Mouse (Mus musculus) lung, adult 2 months (tissue): ENCODE measurements around the gene Tmcc2. TPM values are rescaled to one million over a fixed set of nuclear protein-coding genes. Genes with fewer than 3 reads are reported as not detected.
"Not testable (repeated sequence)": the region's sequence is repeated elsewhere in the genome, so short reads cannot be mapped to it uniquely, and the experiment has no call there.

Source experiments
- DNase-seq: peaks from one replicate; pipeline ENCODE4 v3.0.0; 2022
- H3K4me1 ChIP-seq: fragments of 200-500 bp; 2 replicates; pipeline ENCODE4 v1.6.1; 2011; ENCODE audit warnings: low read length; ENCODE audit not compliant: control insufficient read depth, insufficient read depth
- H3K4me3 ChIP-seq: fragments of 200-500 bp; replicated peaks from 2 replicates; pipeline ENCODE3; 2011; ENCODE audit warnings: low read depth, mild to moderate bottlenecking, control low read depth, low read length; ENCODE audit errors: extremely low read depth
- CTCF ChIP-seq: fragments of 200-500 bp; IDR thresholded peaks from 2 replicates; pipeline ENCODE4 v1.5.1; 2011; ENCODE audit warnings: mild to moderate bottlenecking, low read length, control low read depth; ENCODE audit not compliant: insufficient read depth
- POLR2A ChIP-seq: fragments of 200-500 bp; IDR thresholded peaks from 2 replicates; pipeline ENCODE4 v1.6.1; 2011; ENCODE audit warnings: low read depth, mild to moderate bottlenecking, control low read depth, low read length, borderline replicate concordance; ENCODE audit errors: extremely low read depth
- WGBS: fragments of 180-500 bp; shearing (Covaris S2); methylation state at CpG from one replicate; pipeline ENCODE4 v1.1.7; 2018; 5-methylcytosine and 5-hydroxymethylcytosine counted together
- polyA plus RNA-seq: library from polyadenylated mRNA; depleted of rRNA; stranded (reverse); fragments of >200 nt; gene quantifications from 2 replicates; pipeline ENCODE4 v1.2.3, GENCODE M21; 2012

The Tmcc2 gene
- polyA plus RNA-seq, 1 experiment = 135 TPM

GRCm38 (mm10) chr1:132356841-132357240, 34.2 kb downstream of the Tmcc2 start:
- TF ChIP-seq CTCF (no peak), POLR2A (no peak)
- 61% methylated on average over 1 of the region's 1 CpGs for WGBS
- no peak for DNase-seq
- 0 out of 2 replicates have a peak, but pooled peaks cover 2% of the 10 kb centered on the region for H3K4me1 ChIP-seq
- H3K4me3 ChIP-seq = no peak overlapping the region

GRCm38 (mm10) chr1:132355841-132356242, 35.2 kb downstream of the Tmcc2 start:
- 0 out of 2 replicates have a peak, but pooled peaks cover 2% of the 10 kb centered on the region for H3K4me1 ChIP-seq
- TF ChIP-seq CTCF (peak; percentile 99), POLR2A (no peak)
- 2% methylated on average over 3 of the region's 3 CpGs for WGBS

GRCm38 (mm10) chr1:132355162-132355601, 35.9 kb downstream of the Tmcc2 start:
- 0 out of 2 replicates have a peak, but pooled peaks cover 2% of the 10 kb centered on the region for H3K4me1 ChIP-seq
- DNase-seq = no peak
- TF ChIP-seq CTCF = no peak
- no peak for TF ChIP-seq POLR2A
- WGBS = 45% methylated on average over 6 of the region's 6 CpGs
- no peak overlapping the region for H3K4me3 ChIP-seq

More at GRCm38 (mm10) chr1:132355841-132356242, 35.2 kb downstream of the Tmcc2 start:
- DNase-seq = peak; percentile 79
- no peak overlapping the region for H3K4me3 ChIP-seq

- TF ChIP-seq POLR2A (no peak), CTCF (no peak)
- H3K4me3 ChIP-seq = no peak overlapping the region
- H3K4me1 ChIP-seq = 0 out of 2 replicates have a peak, but pooled peaks cover 2% of the 10 kb centered on the region
- no peak for DNase-seq
- 79% methylated on average over 9 of the region's 9 CpGs for WGBS
These were observed 36.8 kb downstream of the Tmcc2 start for GRCm38 (mm10) chr1:132354234-132354633.

GRCm38 (mm10) chr1:132353389-132353788, 37.7 kb downstream of the Tmcc2 start:
- no peak for TF ChIP-seq CTCF
- no peak for TF ChIP-seq POLR2A
- Histone ChIP-seq H3K4me1 (0 out of 2 replicates have a peak, but pooled peaks cover 2% of the 10 kb centered on the region), H3K4me3 (no peak overlapping the region)
- 35% methylated on average over 5 of the region's 5 CpGs for WGBS
- no peak for DNase-seq

DNA sequence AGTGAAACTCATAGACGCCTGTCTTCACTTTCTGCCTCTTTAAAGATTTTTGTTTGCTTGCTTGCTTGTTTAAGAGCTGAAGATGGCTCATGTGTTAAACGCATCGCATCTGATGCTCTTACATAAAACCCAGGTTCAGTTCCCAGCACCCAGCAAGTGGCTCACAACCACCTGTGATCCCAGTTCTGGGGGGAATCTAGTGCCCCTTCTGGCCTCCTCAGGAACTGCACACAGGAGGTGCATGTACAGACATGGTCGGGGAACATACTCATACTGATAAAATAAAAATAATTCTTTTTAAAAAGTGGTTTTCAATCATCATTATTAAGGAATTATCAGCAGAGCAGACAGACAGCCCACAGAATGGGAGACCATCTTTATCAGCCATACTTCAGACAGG, 40.0 kb downstream of the Tmcc2 start:
- TF ChIP-seq POLR2A = no peak
- H3K4me1 ChIP-seq = peaks cover 7% of the 10 kb centered on the region
- H3K4me3 ChIP-seq = no peak overlapping the region
- WGBS = 96% methylated on average over 4 of the region's 4 CpGs
- no peak for DNase-seq

DNA sequence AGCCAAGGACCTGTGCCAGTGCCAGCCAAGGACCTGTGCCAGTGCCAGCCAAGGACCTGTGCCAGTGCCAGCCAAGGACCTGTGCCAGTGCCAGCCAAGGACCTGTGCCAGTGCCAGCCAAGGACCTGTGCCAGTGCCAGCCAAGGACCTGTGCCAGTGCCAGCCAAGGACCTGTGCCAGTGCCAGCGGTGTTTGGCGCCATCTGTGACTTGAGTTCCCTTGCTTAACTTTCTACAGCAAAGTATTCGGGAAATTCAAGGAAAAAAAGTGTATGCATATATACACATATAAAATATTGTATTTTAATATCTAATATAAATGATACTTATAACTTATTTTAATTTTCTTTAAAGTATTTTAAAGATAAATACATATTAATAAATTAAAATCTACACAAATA, 41.5 kb downstream of the Tmcc2 start:
- H3K4me1 ChIP-seq = peaks cover 12% of the 10 kb centered on the region
- H3K4me3 ChIP-seq, DNase-seq: not testable (repeated sequence)
- 97% methylated on average over 3 of the region's 3 CpGs for WGBS

GRCm38 (mm10) chr1:132349049-132349448, 42.0 kb downstream of the Tmcc2 start:
- peaks cover 12% of the 10 kb centered on the region for H3K4me1 ChIP-seq
- DNase-seq, H3K4me3 ChIP-seq: not testable (repeated sequence)

- no peak overlapping the region for H3K4me3 ChIP-seq
- 82% methylated on average over 5 of the region's 5 CpGs for WGBS
- TF ChIP-seq POLR2A (no peak), CTCF (no peak)
- DNase-seq = no peak
- peaks cover 12% of the 10 kb centered on the region for H3K4me1 ChIP-seq
These were observed 42.7 kb downstream of the Tmcc2 start for GRCm38 (mm10) chr1:132348401-132348800.

- Histone ChIP-seq H3K4me1 (peaks cover 12% of the 10 kb centered on the region), H3K4me3 (no peak overlapping the region)
- TF ChIP-seq POLR2A = no peak
- TF ChIP-seq CTCF = no peak
- DNase-seq = no peak
These were observed 44.1 kb downstream of the Tmcc2 start for GRCm38 (mm10) chr1:132346951-132347350.

- Histone ChIP-seq H3K4me3 (no peak overlapping the region), H3K4me1 (peaks cover 14% of the 10 kb centered on the region)
- 56% methylated on average over 12 of the region's 12 CpGs for WGBS
- TF ChIP-seq CTCF = no peak
- TF ChIP-seq POLR2A = no peak
- DNase-seq = no peak
These were observed 44.8 kb downstream of the Tmcc2 start for GRCm38 (mm10) chr1:132346134-132346851.
